In genomic region chr8:114140437-114140836, GRCm38 (mm10) we compare ENCODE assay signal across 25 mouse cellular contexts.
"Had no signal": no experiment of that assay in that cellular context is flagged by ENCODE, and none has a peak within 500 bp of the region (broad histone marks: within the 10 kb centered on the region; RNA-seq: fewer than 3 reads in every experiment).

No protein-coding gene starts in this region.

- DNase-seq: gastrocnemius, postnatal 14 days; gastrocnemius, postnatal 36 days; heart, adult 11 months; heart, adult 2 months; heart, postnatal 10 days; heart, postnatal 4 days; kidney, adult 18-20 months; kidney, adult 8-10 months; kidney, postnatal 10 days; kidney, postnatal 25 days; kidney, postnatal 4 days; liver had no signal

- H3K9ac ChIP-seq: heart, embryonic 12.5 days; hindbrain, embryonic 12.5 days; hindbrain, embryonic 14.5 days; intestine, embryonic 15.5 days; limb, embryonic 12.5 days; liver, embryonic 12.5 days had no signal

- H3K4me2 ChIP-seq: heart, embryonic 12.5 days; hindbrain, embryonic 12.5 days; hindbrain, embryonic 14.5 days; intestine, embryonic 15.5 days; limb, embryonic 12.5 days; liver, embryonic 12.5 days had no signal

- H3K27ac ChIP-seq: heart, adult 2 months; hindbrain, embryonic 10.5 days; hindbrain, embryonic 12.5 days; hindbrain, embryonic 14.5 days; intestine, embryonic 15.5 days; layer of hippocampus, adult 2 months; left cerebral cortex, adult 2 months; limb, embryonic 10.5 days; limb, embryonic 12.5 days; liver, embryonic 12.5 days had no signal

- H3K4me3 ChIP-seq: heart, adult 2 months; heart, embryonic 12.5 days; hindbrain, embryonic 10.5 days; hindbrain, embryonic 12.5 days; intestine, embryonic 15.5 days; layer of hippocampus, adult 2 months; left cerebral cortex, adult 2 months; limb, embryonic 10.5 days; limb, embryonic 12.5 days; liver, embryonic 12.5 days had no signal

- ATAC-seq: hindbrain, embryonic 16.5 days; inflammation-experienced regulatory T-cells, adult 6 months; intestine, embryonic 15.5 days; intestine, postnatal 0 days; liver, embryonic 12.5 days had no signal

- H3K4me1 ChIP-seq: hindbrain, embryonic 10.5 days; hindbrain, embryonic 12.5 days; intestine, embryonic 15.5 days; limb, embryonic 10.5 days; limb, embryonic 12.5 days had no signal

- H3K36me3 ChIP-seq: heart, embryonic 12.5 days; hindbrain, embryonic 10.5 days; hindbrain, embryonic 12.5 days; intestine, embryonic 15.5 days; limb, embryonic 10.5 days; limb, embryonic 12.5 days had no signal

- H3K9me3 ChIP-seq: heart, embryonic 12.5 days; hindbrain, embryonic 10.5 days; hindbrain, embryonic 12.5 days; intestine, embryonic 15.5 days; limb, embryonic 10.5 days; limb, embryonic 12.5 days; liver, embryonic 12.5 days had no signal

- H3K27me3 ChIP-seq: heart, embryonic 12.5 days; hindbrain, embryonic 12.5 days; intestine, embryonic 15.5 days; limb, embryonic 12.5 days; liver, embryonic 12.5 days had no signal
